Mouse (Mus musculus) common myeloid progenitor, adult 5-6 weeks (primary cell): ENCODE results near the gene Prss48. TPM values are rescaled to one million over a fixed set of nuclear protein-coding genes. Genes with fewer than 3 reads are reported as not detected.

Source experiments
- ATAC-seq: replicated peaks from 2 replicates; pipeline ENCODE4 v1.8.0; 2016; ENCODE audit warnings: low read depth, mild to moderate bottlenecking, moderate TSS enrichment, inconsistent platforms; ENCODE audit not compliant: poor library complexity, severe bottlenecking
- total RNA-seq: library from RNA; stranded (forward); fragments of 200-1000, 187-1606 nt; gene quantifications from 2 replicates; pipeline ENCODE4 v1.2.3, GENCODE M21; 2017

Gene Prss48
- not detected in 2 replicates for total RNA-seq

GRCm38 (mm10) chr3:86002423-86002822 lies at the start of gene Prss48:
TSS of gene Prss48 (minus strand) at chr3:86002491.
- no peak for ATAC-seq

- ATAC-seq = no peak
Observed at GRCm38 (mm10) chr3:86049041-86049440, 46.8 kb upstream of the Prss48 start.

DNA sequence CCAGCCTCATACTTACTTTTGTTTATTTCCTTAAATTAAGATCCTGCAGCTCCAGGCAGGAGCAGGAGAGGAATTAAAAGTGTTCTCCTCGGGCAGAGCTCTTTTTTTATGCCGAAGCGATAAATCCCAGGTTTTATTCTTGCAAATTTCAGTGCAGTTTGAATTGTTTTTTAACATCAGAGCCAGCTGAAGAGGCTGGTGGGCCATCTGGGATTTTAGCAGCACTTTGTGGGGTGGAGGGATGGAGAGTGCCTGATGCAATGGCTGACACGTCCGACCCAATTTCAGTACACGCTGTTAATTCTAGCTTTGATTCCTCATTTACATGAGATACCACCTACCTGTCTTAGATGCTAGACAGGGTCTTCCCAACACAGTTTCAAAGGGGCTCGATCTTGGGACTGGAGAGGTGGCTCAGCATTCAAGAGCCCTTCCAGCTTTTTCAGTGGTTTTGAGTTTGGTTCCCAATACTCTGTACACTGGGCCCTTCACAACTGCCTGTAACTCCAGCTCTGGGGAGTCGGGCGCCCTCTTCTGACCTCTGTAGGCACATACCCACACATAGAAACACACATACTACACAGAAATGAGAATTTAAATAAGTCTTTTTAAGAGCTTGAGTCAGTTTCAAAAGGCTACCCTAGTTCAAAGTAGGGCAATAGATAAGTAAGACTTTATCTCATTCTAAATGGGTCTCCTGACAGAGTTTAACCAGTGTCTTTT lies 45.6 kb upstream of the Prss48 start:
- ATAC-seq = no peak

GRCm38 (mm10) chr3:86040286-86041201 lies 38.3 kb upstream of the Prss48 start:
- ATAC-seq = no peak

GRCm38 (mm10) chr3:86038648-86039047 lies 36.4 kb upstream of the Prss48 start:
- no peak for ATAC-seq

DNA sequence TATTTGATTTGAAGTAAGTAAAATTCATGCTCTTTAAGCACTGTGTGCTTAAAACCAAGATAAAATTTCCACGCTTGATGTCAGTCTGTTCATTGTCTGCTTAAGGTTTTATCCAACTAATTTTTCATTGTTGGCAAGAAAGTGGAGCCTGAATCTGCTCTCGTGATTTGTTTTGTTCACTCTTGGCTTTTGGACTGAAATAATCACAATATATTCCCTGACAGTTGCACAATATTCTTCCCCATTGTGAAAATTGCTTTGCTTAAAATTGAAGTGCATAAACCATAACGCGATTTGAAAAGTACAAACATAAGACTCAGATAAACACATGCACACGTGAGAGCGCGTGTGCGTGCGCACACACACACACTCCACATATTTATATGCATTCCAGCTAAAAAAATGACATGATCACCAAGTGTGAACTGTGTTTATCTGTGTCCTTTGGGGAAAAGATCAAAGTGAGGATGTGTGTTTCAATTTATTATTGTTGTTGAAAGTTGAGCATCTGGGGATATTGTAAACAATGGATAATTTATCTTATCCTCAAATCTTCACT lies 35.7 kb upstream of the Prss48 start:
- no peak for ATAC-seq

- no peak for ATAC-seq
Observed at GRCm38 (mm10) chr3:86033455-86034090, 31.3 kb upstream of the Prss48 start.

DNA sequence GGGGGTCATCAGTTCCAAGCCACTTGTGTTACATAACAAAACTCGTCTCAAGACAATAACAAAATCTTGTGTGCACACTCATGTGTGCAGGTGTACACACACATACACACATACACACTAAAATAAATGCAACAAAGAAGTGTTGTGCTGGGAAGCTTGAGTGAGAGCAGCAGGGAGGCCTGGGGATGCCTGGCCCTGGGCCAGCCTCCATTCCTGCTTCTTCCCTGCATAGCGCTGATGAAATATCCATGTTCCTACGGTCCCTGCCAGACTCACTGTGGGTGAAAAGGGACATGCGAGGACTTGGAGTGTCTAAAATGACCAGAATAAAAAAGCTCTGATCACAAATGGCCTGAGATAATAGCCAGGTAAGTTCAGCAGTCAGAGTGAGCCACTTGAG lies 28.3 kb upstream of the Prss48 start:
- no peak for ATAC-seq

DNA sequence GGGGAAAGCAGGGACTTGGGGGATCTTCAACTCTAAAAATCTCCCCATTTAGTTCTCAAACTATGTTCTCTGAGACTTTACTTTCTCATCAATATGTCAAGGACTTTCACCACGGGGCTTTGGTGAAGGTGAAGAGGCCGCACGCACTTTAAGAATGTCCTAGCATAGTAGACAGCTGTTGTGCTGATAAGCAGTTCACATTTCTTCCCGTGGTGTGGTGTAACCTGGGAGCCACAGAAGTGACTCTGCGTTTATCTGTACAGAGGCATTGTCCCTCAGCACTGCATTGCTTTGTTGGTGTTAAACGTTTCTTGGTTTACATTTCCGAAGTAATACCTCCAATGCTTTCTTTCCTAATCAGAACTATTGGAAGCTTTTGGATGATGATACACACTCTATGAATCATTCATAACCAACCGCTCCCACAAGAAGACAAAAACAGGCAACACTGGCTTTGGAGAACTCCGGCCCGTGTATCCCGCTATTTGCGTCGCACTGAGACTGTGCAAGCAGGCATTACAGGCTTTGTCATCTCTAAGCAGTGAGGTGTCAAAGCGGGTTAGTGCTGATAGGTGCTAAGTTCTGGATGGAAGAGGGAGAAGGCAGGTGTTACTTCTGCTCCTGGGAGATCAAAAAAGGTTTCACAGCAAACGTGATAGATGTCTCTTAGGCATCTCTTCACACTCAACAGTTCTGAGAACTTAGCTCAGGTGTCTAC lies 26.5 kb upstream of the Prss48 start:
- no peak for ATAC-seq

DNA sequence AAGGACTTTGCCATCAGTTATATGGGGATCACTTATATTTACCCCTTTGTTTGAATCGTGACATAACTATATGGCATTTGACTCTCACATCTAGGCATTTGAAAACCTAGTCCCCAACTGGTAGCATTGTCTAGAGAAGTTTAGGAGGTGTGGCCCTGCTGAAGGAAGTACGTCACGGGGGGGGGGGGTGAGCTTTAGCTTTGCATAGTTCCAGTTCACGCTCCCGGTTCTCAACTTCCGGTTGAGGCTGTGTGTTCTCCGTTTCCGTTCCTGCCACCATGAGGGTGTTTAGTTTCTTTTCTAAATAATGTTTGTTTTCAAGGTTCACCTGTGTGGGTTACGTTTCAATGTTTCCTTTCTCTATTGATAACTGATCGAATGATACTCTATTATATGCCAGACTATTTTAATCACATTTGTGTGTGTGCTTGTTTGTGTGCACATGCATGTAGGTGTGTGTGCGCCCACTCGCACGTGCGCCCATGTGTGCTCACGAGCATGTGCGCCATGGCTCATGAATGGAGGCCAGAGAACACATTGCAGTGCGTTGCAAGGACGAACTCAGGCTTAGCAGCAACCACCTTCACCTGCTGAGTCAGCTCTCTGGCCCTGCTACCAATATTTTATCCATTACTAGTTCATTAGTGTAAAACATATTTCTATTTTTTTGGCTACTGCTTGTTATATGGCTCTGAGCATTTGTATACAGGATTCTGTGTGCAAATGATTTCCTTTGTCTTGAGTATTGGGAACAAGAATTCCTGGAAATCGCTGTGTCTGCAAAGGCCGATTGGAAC lies 23.2 kb upstream of the Prss48 start:
- no peak for ATAC-seq

DNA sequence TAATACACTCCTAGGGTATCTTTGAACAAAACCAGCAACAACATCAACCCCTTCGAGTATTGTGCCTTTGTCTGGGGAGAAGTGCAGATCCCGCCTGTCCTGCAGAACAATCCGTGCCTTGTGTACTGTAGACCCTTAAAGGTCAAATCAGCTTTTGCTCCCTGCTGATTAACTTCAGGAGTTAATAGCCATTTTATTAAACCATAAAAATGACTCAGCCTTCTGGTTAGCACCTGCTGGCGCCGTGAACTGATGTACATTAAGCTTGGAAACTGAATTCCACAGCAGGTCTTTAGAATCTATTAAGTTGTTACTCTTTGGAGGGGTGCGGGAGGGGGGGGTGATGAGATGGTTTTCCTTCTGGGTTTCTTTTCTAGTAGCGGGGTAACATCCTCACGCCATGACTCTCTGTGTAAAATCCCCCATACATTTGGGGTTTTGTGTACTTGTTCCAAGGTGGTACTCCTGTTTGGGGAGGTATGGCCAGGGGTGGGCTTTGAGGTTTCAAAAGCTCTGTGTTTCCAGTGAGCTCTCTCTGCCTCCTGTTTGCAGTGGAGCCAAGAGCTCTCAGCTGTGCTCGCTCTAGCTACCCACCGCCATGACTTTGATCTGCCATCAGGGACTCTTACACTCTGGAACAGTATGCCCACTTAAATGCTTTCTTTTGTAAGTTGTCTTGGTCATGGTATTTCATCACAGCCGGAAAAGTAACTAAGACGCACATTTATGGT lies 21.9 kb upstream of the Prss48 start:
- ATAC-seq = no peak

- no peak for ATAC-seq
Observed at GRCm38 (mm10) chr3:86021651-86022050, 19.4 kb upstream of the Prss48 start.

- ATAC-seq = no peak
Observed at GRCm38 (mm10) chr3:86020921-86021650, 18.8 kb upstream of the Prss48 start.

GRCm38 (mm10) chr3:86017484-86017883 lies 15.2 kb upstream of the Prss48 start:
- no peak for ATAC-seq

- ATAC-seq = no peak
Observed at GRCm38 (mm10) chr3:86016965-86017364, 14.7 kb upstream of the Prss48 start.

DNA sequence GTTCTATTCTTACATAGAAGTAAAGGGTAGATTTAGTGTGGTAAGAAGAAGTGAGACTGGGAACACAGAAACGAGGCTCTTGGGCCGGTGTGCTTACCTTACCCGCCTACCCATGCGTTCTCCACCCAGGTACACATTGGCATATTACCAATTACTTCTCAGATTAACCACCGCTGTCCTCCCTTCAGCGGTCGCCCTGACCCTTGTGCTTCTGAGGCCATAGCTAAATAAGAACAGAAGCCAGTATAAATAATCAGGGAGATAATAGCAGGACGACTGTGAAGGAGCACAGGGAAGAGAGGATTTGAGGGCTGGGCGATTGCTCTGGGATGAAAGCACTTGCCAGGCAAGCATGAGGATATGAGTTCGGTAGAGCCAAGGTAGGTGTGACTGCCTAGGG lies 11.5 kb upstream of the Prss48 start:
- ATAC-seq = no peak

DNA sequence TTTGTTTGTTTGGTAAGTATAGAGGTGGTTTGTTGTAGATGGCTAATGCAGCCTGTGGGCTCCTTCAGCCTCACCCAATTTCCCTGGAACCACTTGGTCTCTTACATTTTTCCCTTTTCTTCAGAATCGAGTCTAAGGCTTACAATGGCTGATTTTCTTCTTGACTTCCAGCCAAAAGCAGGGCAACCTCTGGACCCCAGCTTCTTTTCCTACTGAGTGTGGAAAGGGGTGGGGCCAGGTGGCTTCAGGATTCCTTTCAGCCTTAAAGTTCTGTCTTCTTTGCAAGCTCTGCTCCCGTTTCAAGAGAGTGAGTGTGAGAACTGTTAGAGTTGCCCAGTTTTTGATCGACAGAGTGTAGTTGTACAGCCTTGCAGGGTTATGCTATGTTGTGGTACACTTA lies 9.5 kb upstream of the Prss48 start:
- no peak for ATAC-seq

GRCm38 (mm10) chr3:86011373-86011772 lies 9.1 kb upstream of the Prss48 start:
- ATAC-seq = no peak
